Mouse (Mus musculus): ENCODE data around the gene Rfpl4b. TPM values are rescaled to one million over a fixed set of nuclear protein-coding genes. Genes with fewer than 3 reads are reported as not detected.

Rfpl4b gene
- polyA plus RNA-seq, 1 experiment from 2014 or later, result not detected

- H3K4me1 ChIP-seq (ENCODE audit: control insufficient read depth, insufficient read depth, low read length), result no peaks in the 10 kb centered on the region
- no peak overlapping the region for H3K4me3 ChIP-seq (ENCODE audit: low read depth, low read length)
- H3K27me3 ChIP-seq (ENCODE audit: control insufficient read depth, insufficient read depth, low read length), result no peaks in the 10 kb centered on the region
- ATAC-seq (ENCODE audit: insufficient read depth, low FRiP score, low TSS enrichment), result no peak
- no peak overlapping the region for H3K9ac ChIP-seq (ENCODE audit: low read length)
- H3K27ac ChIP-seq (ENCODE audit: low read depth, low read length), result no peak overlapping the region
- H3K9me3 ChIP-seq (ENCODE audit: control insufficient read depth, low read length), result no peaks in the 10 kb centered on the region
- DNase-seq (ENCODE audit: low spot score), result no peak
- no peaks in the 10 kb centered on the region for H3K36me3 ChIP-seq (ENCODE audit: control insufficient read depth, insufficient read depth, low read length)
- WGBS, result 80% methylated on average over 3 of the region's 3 CpGs
- no peak overlapping the region for H3K4me2 ChIP-seq (ENCODE audit: low read depth)
These were observed 33.0 kb downstream of the Rfpl4b start for GRCm38 (mm10) chr10:38788612-38789011.

Other genes starting within 250 kb of the Rfpl4b start
- 23.8 and 27.5 TPM in 2 replicates for gene Lama4, start 143.7 kb upstream of the Rfpl4b start, polyA plus RNA-seq (2014; fragmentation: Nextera tagmentation; extraction: Ambion mirVana)

Data from neural tube, embryonic 11.5 days (tissue).